ENCODE assay signal across 27 mouse cellular contexts in the genomic region with DNA sequence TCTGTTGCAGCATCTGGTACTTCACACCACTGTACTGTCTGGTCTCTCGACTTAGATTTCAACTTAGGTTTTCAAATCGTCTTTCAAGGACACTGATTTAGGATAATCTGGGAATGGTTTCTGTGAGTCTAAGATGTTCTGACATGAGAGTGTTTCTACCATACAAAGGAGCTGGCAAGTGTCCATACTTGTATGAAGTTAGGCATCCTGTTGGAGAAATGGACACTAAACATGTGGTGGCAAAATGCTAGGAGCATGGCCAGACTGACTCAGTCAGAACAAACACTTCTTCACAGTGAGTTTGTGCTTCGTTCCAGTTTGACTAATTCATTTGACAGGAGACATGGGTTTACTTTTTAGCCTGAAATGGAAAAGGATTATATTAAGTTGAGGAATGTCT.
DNase-seq lines count a peak whose midpoint lies in the region; ATAC-seq and TF ChIP-seq lines count a peak whose summit lies in the region.
"Had no signal": no experiment of that assay in that cellular context is flagged by ENCODE, and none has a peak within 500 bp of the region (broad histone marks: within the 10 kb centered on the region; RNA-seq: fewer than 3 reads in every experiment).

No protein-coding gene starts in this region.

- H3K4me2 ChIP-seq in lung, embryonic 14.5 days: no peak overlapping the region
- no peak overlapping the region for H3K4me2 ChIP-seq in embryonic facial prominence, embryonic 15.5 days (replicated peaks)
- H3K4me2 ChIP-seq in midbrain, embryonic 15.5 days: no peak overlapping the region
- H3K4me2 ChIP-seq in midbrain, postnatal 0 days (ENCODE audit: low read depth, low read length, poor library complexity, severe bottlenecking): no peak overlapping the region
- H3K4me2 ChIP-seq: embryonic facial prominence, embryonic 12.5 days; heart, embryonic 11.5 days; heart, embryonic 15.5 days; hindbrain, embryonic 13.5 days had no signal

- ATAC-seq in lung, embryonic 14.5 days (ENCODE audit: insufficient read depth): no peak
- ATAC-seq in embryonic facial prominence, embryonic 15.5 days (ENCODE audit: insufficient number of reproducible peaks, low FRiP score, low TSS enrichment, low read depth): no peak
- no peak for ATAC-seq in midbrain, embryonic 15.5 days (replicated peaks)
- no peak for ATAC-seq in midbrain, postnatal 0 days (ENCODE audit: low FRiP score)
- ATAC-seq: CD4-positive, CD25-positive, alpha-beta regulatory T cell, adult 4 months; forebrain, embryonic 14.5 days; forebrain, postnatal 0 days; hindbrain, embryonic 16.5 days; Patski had no signal

- peak; percentile 21 for DNase-seq in lung, embryonic 14.5 days
- DNase-seq in lung, adult 18-20 months: no peak
- DNase-seq in retina, postnatal 1 day: peak; percentile 22
- DNase-seq in retina, embryonic 14.5 days (ENCODE audit: low spot score): no peak
- no peak for DNase-seq in midbrain, postnatal 0 days (ENCODE audit: low spot score)
- DNase-seq: adrenal gland, postnatal 10 days; adrenal gland, postnatal 36 days; cerebellum, adult 18-20 months; cerebellum, adult 9-10 months; cerebellum, postnatal 14 days; forebrain, postnatal 0 days; gastrocnemius, adult 2 months; gastrocnemius, postnatal 14 days; heart, adult 11 months; heart, postnatal 10 days; heart, postnatal 36 days had no signal

- no peak overlapping the region; the same call in 1 of the 2 replicates for H3K27ac ChIP-seq in lung, embryonic 14.5 days (ENCODE audit: low read depth)
- H3K27ac ChIP-seq in embryonic facial prominence, embryonic 15.5 days (replicated peaks): peak overlapping the region; percentile 40
- H3K27ac ChIP-seq in midbrain, embryonic 15.5 days: no peak overlapping the region
- no peak overlapping the region for H3K27ac ChIP-seq in midbrain, postnatal 0 days (ENCODE audit: low read depth, low read length)
- H3K27ac ChIP-seq: embryonic facial prominence, embryonic 12.5 days; gastrocnemius, adult 2 months; heart, embryonic 15.5 days; hindbrain, embryonic 10.5 days; hindbrain, embryonic 13.5 days had no signal

- H3K4me1 ChIP-seq in lung, embryonic 14.5 days (ENCODE audit: insufficient read depth): no peaks in the 10 kb centered on the region
- no peaks in the 10 kb centered on the region for H3K4me1 ChIP-seq in embryonic facial prominence, embryonic 15.5 days
- no peaks in the 10 kb centered on the region for H3K4me1 ChIP-seq in midbrain, embryonic 15.5 days
- no peaks in the 10 kb centered on the region for H3K4me1 ChIP-seq in midbrain, postnatal 0 days (ENCODE audit: insufficient read depth, low read length)
- H3K4me1 ChIP-seq: embryonic facial prominence, embryonic 12.5 days; heart, embryonic 15.5 days; hindbrain, embryonic 10.5 days; hindbrain, embryonic 13.5 days had no signal

- no peaks in the 10 kb centered on the region for H3K36me3 ChIP-seq in lung, embryonic 14.5 days (ENCODE audit: insufficient read depth)
- H3K36me3 ChIP-seq in embryonic facial prominence, embryonic 15.5 days: no peaks in the 10 kb centered on the region
- no peaks in the 10 kb centered on the region for H3K36me3 ChIP-seq in midbrain, embryonic 15.5 days (replicated peaks)
- no peaks in the 10 kb centered on the region for H3K36me3 ChIP-seq in midbrain, postnatal 0 days (ENCODE audit: insufficient read depth, low read length)
- H3K36me3 ChIP-seq: embryonic facial prominence, embryonic 12.5 days; heart, embryonic 15.5 days; hindbrain, embryonic 10.5 days; hindbrain, embryonic 13.5 days had no signal

- no peak for TF ChIP-seq CTCF in lung, embryonic 14.5 days (IDR thresholded peaks at IDR 0.05; ENCODE audit: low read depth)
- TF ChIP-seq CTCF in midbrain, postnatal 0 days (IDR thresholded peaks at IDR 0.05): no peak

- WGBS in lung, embryonic 14.5 days: 51% methylated on average over 3 of the region's 3 CpGs
- WGBS in embryonic facial prominence, embryonic 15.5 days: 45% methylated on average over 3 of the region's 3 CpGs
- WGBS in midbrain, embryonic 15.5 days: 84% methylated on average over 3 of the region's 3 CpGs
- WGBS in midbrain, postnatal 0 days: 74% methylated on average over 3 of the region's 3 CpGs

- no peak overlapping the region for H3K9ac ChIP-seq in lung, embryonic 14.5 days
- no peak overlapping the region for H3K9ac ChIP-seq in embryonic facial prominence, embryonic 15.5 days
- no peak overlapping the region for H3K9ac ChIP-seq in midbrain, embryonic 15.5 days
- H3K9ac ChIP-seq in midbrain, postnatal 0 days (replicated peaks; ENCODE audit: low read length, poor library complexity, severe bottlenecking): no peak overlapping the region
- H3K9ac ChIP-seq: embryonic facial prominence, embryonic 12.5 days; forebrain, postnatal 0 days; heart, embryonic 15.5 days; hindbrain, embryonic 13.5 days had no signal

- H3K4me3 ChIP-seq in lung, embryonic 14.5 days (ENCODE audit: low read depth, low read length): no peak overlapping the region
- H3K4me3 ChIP-seq in embryonic facial prominence, embryonic 15.5 days (replicated peaks): no peak overlapping the region
- no peak overlapping the region for H3K4me3 ChIP-seq in midbrain, embryonic 15.5 days
- H3K4me3 ChIP-seq in midbrain, postnatal 0 days (ENCODE audit: low read depth, low read length): no peak overlapping the region
- H3K4me3 ChIP-seq: embryonic facial prominence, embryonic 12.5 days; gastrocnemius, adult 2 months; heart, embryonic 15.5 days; hindbrain, embryonic 10.5 days; hindbrain, embryonic 13.5 days had no signal

- H3K27me3 ChIP-seq in lung, embryonic 14.5 days (ENCODE audit: insufficient read depth, low read length): no peaks in the 10 kb centered on the region
- H3K27me3 ChIP-seq in embryonic facial prominence, embryonic 15.5 days: no peaks in the 10 kb centered on the region
- H3K27me3 ChIP-seq in midbrain, embryonic 15.5 days (replicated peaks): no peaks in the 10 kb centered on the region
- H3K27me3 ChIP-seq in midbrain, postnatal 0 days (ENCODE audit: insufficient read depth, low read length): no peaks in the 10 kb centered on the region
- H3K27me3 ChIP-seq: embryonic facial prominence, embryonic 12.5 days; heart, embryonic 15.5 days; Patski had no signal

- H3K9me3 ChIP-seq in lung, embryonic 14.5 days (ENCODE audit: low read depth, low read length): no peaks in the 10 kb centered on the region
- H3K9me3 ChIP-seq in embryonic facial prominence, embryonic 15.5 days (replicated peaks): no peaks in the 10 kb centered on the region
- H3K9me3 ChIP-seq in midbrain, embryonic 15.5 days: no peaks in the 10 kb centered on the region
- no peaks in the 10 kb centered on the region for H3K9me3 ChIP-seq in midbrain, postnatal 0 days (ENCODE audit: low read length)
- H3K9me3 ChIP-seq: embryonic facial prominence, embryonic 12.5 days; heart, embryonic 15.5 days; hindbrain, embryonic 10.5 days; hindbrain, embryonic 13.5 days had no signal

Comparison
In these comparisons a context has a peak if more than half of its experiments do, and no peak if none do; other contexts are left out.
1. DNase-seq: peak in lung, embryonic 14.5 days (single experiment) and retina, postnatal 1 day (single experiment); none in lung, adult 18-20 months (0 of 2), retina, embryonic 14.5 days (single experiment) and midbrain, postnatal 0 days (single experiment).